Mouse (Mus musculus) heart, adult 2 months (tissue): Measurements from ENCODE around the gene Tuba1b. TPM values are rescaled to one million over a fixed set of nuclear protein-coding genes. Genes with fewer than 3 reads are reported as not detected.

ENCODE experiments used
- DNase-seq, 2 experiments: peaks; one replicate each; pipeline ENCODE4 v3.0.0; 2021
- H3K27ac ChIP-seq: fragments of 200-600 bp; 2 replicates; pipeline ENCODE4 v1.8.1; 2022
- H3K27me3 ChIP-seq: fragments of 200-500 bp; 2 replicates; pipeline ENCODE4 v1.6.1; 2012; ENCODE audit warnings: mild to moderate bottlenecking, low read length, inconsistent platforms, mixed read lengths; ENCODE audit not compliant: control insufficient read depth, insufficient read depth
- H3K36me3 ChIP-seq: fragments of 200-500 bp; 2 replicates; pipeline ENCODE4 v1.6.1; 2012; ENCODE audit warnings: low read length, inconsistent platforms; ENCODE audit not compliant: control insufficient read depth, insufficient read depth
- H3K4me1 ChIP-seq: fragments of 200-500 bp; 2 replicates; pipeline ENCODE4 v1.6.1; 2011; ENCODE audit warnings: low read length; ENCODE audit not compliant: control insufficient read depth, insufficient read depth
- H3K4me3 ChIP-seq: fragments of 200-600 bp; 2 replicates; pipeline ENCODE4 v1.8.1; 2022
- H3K79me2 ChIP-seq: fragments of 200-500 bp; replicated peaks from 2 replicates; pipeline ENCODE4 v1.6.1; 2012; ENCODE audit warnings: mild to moderate bottlenecking, inconsistent platforms, low read length, moderate library complexity, mixed read lengths; ENCODE audit not compliant: control insufficient read depth, insufficient read depth
- H3K9ac ChIP-seq: fragments of 200-500 bp; 2 replicates; pipeline ENCODE4 v1.6.1; 2012; ENCODE audit warnings: low read depth, mild to moderate bottlenecking, control low read depth, inconsistent platforms, low read length, mixed read lengths
- CTCF ChIP-seq: fragments of 200-600 bp; IDR thresholded peaks from 2 replicates; pipeline ENCODE4 v1.8.1; 2022; ENCODE audit warnings: antibody characterized with exemption, mild to moderate bottlenecking, moderate library complexity
- EP300 ChIP-seq: fragments of 200-500 bp; IDR thresholded peaks from 2 replicates; pipeline ENCODE4 v1.6.1; 2011; ENCODE audit warnings: low read depth, low read length, control low read depth; ENCODE audit not compliant: insufficient read depth
- POLR2A ChIP-seq: fragments of 200-500 bp; IDR thresholded peaks from 2 replicates; pipeline ENCODE4 v1.6.1; 2011; ENCODE audit warnings: mild to moderate bottlenecking, low read depth, low read length, control low read depth; ENCODE audit not compliant: insufficient read depth
- WGBS: fragments of 180-500 bp; shearing (Covaris S2); methylation state at CpG from one replicate; pipeline ENCODE4 v1.1.7; 2018; 5-methylcytosine and 5-hydroxymethylcytosine counted together
- intact Hi-C: fragments of 180-260 bp; cut with DNase I; formaldehyde crosslinking; loops from one replicate; pipeline ENCODE4 v1.15.1; 2025
- polyA plus RNA-seq: library from polyadenylated mRNA; depleted of rRNA; stranded (reverse); fragments of >200 nt; gene quantifications from 2 replicates; pipeline ENCODE4 v1.2.3, GENCODE M21; 2012
- total RNA-seq, 2 experiments: library from RNA; stranded (reverse); gene quantifications; 2 replicates each; pipeline ENCODE4 v1.2.3; 2021

Tuba1b gene
- total and polyA plus RNA-seq, 3 experiments, result 129 to 534 (median 144) TPM

DNA sequence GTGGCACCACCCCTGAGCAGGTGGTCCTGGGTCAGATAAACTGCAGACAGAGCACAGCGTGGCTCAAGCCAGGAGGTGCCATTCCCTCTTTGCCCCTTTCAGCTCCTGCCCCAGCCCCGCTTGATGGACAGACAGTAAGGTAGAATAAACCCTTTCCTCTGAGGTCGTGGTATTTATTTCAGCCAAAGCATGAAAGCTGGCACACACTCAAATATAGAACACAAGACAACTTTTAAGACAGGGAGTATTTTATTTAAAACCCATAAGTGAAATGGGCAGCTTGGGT, 15.2 kb upstream of the Tuba1b start:
- H3K9ac ChIP-seq, result no peak overlapping the region
- H3K36me3 ChIP-seq, result no peaks in the 10 kb centered on the region
- TF ChIP-seq CTCF (no peak), EP300 (no peak), POLR2A (no peak)
- no peaks in the 10 kb centered on the region for H3K79me2 ChIP-seq
- H3K27ac ChIP-seq, result no peak overlapping the region
- H3K27me3 ChIP-seq, result no peaks in the 10 kb centered on the region
- intact Hi-C loops, result no loop called here
- DNase-seq, result no peak
- WGBS, result 66% methylated on average over 3 of the region's 3 CpGs
- no peak overlapping the region for H3K4me3 ChIP-seq
- H3K4me1 ChIP-seq, result peaks cover 5% of the 10 kb centered on the region

DNA sequence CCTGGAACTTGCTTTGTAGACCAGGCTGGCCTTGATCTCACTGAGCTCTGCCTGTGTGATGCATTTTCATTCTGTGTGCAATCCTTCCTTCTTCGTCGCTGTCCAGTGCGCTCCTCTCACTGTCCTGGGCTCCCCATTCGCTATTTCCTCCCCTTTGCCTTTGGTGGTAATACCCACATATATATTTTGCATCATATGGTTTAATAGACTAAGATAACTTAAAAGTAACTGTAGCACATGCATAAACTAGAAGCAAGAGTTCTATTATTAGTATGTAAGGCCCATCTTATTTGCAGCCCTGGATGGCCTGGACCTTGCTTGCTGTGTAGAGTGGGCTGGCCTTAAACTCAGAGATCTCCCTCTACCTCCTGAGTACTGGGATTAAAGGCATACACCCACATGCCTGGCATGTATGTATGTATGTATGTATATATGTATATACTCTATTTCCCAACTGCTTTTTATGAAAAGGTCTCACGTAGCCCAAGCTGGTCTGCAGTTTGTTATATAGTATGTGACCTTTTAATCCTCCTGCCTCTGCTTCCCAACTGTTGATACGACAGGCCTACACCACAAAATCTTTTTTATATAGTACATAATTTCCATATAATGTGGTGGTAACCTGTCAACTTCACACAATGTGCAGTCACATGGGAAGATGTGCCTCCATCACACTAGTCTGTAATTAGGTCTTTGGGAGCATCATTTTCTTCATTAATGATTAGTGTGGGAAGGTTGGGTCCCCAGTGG, 14.7 kb upstream of the Tuba1b start:
- TF ChIP-seq POLR2A, result no peak
- no peak for TF ChIP-seq EP300
- TF ChIP-seq CTCF, result no peak
- Histone ChIP-seq H3K27ac (no peak overlapping the region), H3K27me3 (no peaks in the 10 kb centered on the region), H3K4me3 (no peak overlapping the region), H3K9ac (no peak overlapping the region), H3K36me3 (no peaks in the 10 kb centered on the region), H3K79me2 (no peaks in the 10 kb centered on the region), H3K4me1 (peaks cover 5% of the 10 kb centered on the region)
- WGBS, result 81% methylated on average over 6 of the region's 6 CpGs
- DNase-seq, result no peak
- intact Hi-C loops, result no loop called here

DNA sequence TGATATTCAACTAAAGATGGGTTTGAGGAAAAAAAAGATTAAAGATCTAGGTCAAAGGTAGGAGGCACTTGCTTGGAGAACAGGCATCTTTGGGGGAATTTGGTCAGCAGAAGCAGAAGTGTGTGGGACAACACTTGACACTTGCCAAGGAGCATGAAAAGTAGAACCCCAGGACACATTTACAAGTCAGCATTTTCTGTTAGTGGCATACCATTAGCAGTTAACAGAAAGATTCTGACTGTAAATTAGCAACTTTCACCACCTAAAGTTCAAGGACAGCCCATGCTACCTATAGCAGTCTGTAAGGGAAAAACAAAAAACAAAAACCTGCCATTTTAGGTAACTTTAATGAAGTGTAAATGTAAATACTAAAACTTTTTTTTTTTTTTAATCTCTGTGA, 14.0 kb upstream of the Tuba1b start:
- peaks cover 3% of the 10 kb centered on the region for H3K4me1 ChIP-seq
- no peak overlapping the region for H3K27ac ChIP-seq
- H3K79me2 ChIP-seq, result no peaks in the 10 kb centered on the region
- no peak overlapping the region for H3K4me3 ChIP-seq
- no peaks in the 10 kb centered on the region for H3K36me3 ChIP-seq
- no peaks in the 10 kb centered on the region for H3K27me3 ChIP-seq
- intact Hi-C loops, result no loop called here
- H3K9ac ChIP-seq, result no peak overlapping the region
- TF ChIP-seq EP300, result no peak
- TF ChIP-seq POLR2A, result no peak
- no peak for TF ChIP-seq CTCF
- DNase-seq, result no peak

DNA sequence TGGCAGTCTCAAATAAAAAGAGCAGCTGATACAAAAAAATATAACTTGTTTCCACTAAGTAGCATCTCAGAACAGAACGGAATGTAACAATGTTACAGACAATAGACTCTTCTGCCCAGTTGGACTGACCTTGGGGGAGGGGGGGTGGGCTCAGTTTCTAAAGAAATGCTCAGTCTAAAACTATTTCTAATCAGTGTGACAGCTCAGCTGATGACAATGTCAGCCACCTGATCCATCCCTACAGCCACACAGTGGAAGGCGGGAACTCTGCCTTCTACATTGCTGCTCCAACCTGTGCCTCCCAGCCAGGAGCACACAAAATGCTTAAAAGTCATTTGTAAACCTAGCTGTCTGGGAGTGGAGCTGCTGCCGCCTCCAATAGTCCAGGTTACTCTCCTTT, 13.5 kb upstream of the Tuba1b start:
- WGBS, result 62% methylated on average over 3 of the region's 3 CpGs
- no peak for TF ChIP-seq CTCF
- TF ChIP-seq EP300, result no peak
- TF ChIP-seq POLR2A, result no peak
- H3K36me3 ChIP-seq, result no peaks in the 10 kb centered on the region
- peaks cover 3% of the 10 kb centered on the region for H3K4me1 ChIP-seq
- H3K79me2 ChIP-seq, result no peaks in the 10 kb centered on the region
- no peak for DNase-seq
- no peak overlapping the region for H3K4me3 ChIP-seq
- intact Hi-C loops, result no loop called here
- H3K9ac ChIP-seq, result no peak overlapping the region
- no peak overlapping the region for H3K27ac ChIP-seq
- H3K27me3 ChIP-seq, result no peaks in the 10 kb centered on the region

DNA sequence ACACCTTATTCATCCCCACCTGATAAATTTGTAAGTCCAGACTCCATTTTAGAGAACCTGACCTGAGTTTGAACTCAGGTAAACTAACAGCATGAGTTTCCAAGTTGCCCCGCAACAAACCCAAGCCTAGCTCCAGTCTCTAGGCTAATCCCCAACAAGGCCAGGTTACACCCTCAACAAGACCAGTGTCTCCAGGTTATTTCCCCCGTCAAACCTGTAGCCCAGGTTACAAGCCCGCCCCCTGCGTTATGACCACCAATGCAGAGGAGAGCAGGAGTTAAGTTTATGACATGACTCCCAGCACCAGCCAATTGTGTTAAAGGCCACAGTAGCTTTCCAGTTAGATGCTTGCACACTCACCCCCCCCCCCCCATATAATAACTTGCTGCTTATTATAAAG, 8.8 kb upstream of the Tuba1b start:
- H3K9ac ChIP-seq, result no peak overlapping the region
- no peak overlapping the region for H3K4me3 ChIP-seq
- no peaks in the 10 kb centered on the region for H3K79me2 ChIP-seq
- H3K27me3 ChIP-seq, result no peaks in the 10 kb centered on the region
- intact Hi-C loops, result no loop called here
- H3K4me1 ChIP-seq, result no peaks in the 10 kb centered on the region
- DNase-seq, result no peak
- no peaks in the 10 kb centered on the region for H3K36me3 ChIP-seq
- no peak for TF ChIP-seq EP300
- no peak for TF ChIP-seq CTCF
- TF ChIP-seq POLR2A, result no peak
- WGBS, result 90% methylated on average over 4 of the region's 4 CpGs
- H3K27ac ChIP-seq, result no peak overlapping the region

DNA sequence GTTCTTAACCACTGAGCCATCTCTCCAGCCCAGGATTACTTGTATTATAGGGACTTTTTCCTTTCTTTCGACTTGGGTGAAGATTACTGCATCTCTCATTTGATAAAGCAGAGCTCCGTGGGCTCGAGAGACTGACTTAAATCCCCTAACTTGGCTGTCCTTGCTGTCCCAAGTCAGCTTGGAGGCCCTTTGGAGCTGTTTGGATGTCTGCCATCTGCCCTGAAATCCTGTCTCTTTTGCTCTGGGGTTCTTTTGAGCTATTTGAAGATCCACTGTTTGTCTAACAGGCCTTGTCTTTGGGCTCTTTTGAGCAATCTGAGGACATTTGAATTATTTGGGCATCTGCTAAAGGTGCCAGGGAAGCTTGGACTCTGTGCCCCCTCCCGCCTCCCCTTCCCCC, 7.7 kb upstream of the Tuba1b start:
- Histone ChIP-seq H3K4me3 (no peak overlapping the region), H3K27me3 (no peaks in the 10 kb centered on the region), H3K9ac (no peak overlapping the region), H3K79me2 (no peaks in the 10 kb centered on the region), H3K4me1 (no peaks in the 10 kb centered on the region), H3K27ac (no peak overlapping the region), H3K36me3 (no peaks in the 10 kb centered on the region)
- TF ChIP-seq POLR2A (no peak), EP300 (no peak), CTCF (no peak)
- DNase-seq, result no peak
- WGBS, result 68% methylated on average over 4 of the region's 4 CpGs
- intact Hi-C loops, result no loop called here
